Mouse (Mus musculus) kidney, adult 2 months (tissue): ENCODE data around the gene Plcb1. TPM values are rescaled to one million over a fixed set of nuclear protein-coding genes. Genes with fewer than 3 reads are reported as not detected.

Experiments
- DNase-seq: peaks from one replicate; pipeline ENCODE4 v3.0.0; 2021
- H3K27ac ChIP-seq: fragments of 200-500 bp; 2 replicates; pipeline ENCODE4 v1.5.1; 2012; ENCODE audit warnings: low read depth, low read length, control low read depth, inconsistent platforms; ENCODE audit not compliant: insufficient read depth
- H3K27me3 ChIP-seq: fragments of 200-500 bp; replicated peaks from 2 replicates; pipeline ENCODE4 v1.6.1; 2012; ENCODE audit warnings: mild to moderate bottlenecking, moderate library complexity, low read length, inconsistent platforms; ENCODE audit not compliant: control insufficient read depth, insufficient read depth
- H3K36me3 ChIP-seq: fragments of 200-500 bp; 2 replicates; pipeline ENCODE4 v1.6.1; 2012; ENCODE audit warnings: mild to moderate bottlenecking, moderate library complexity, low read length, inconsistent platforms; ENCODE audit not compliant: control insufficient read depth, insufficient read depth
- H3K4me1 ChIP-seq: fragments of 200-500 bp; 2 replicates; pipeline ENCODE4 v1.6.1; 2011; ENCODE audit warnings: low read length; ENCODE audit not compliant: control insufficient read depth, insufficient read depth
- H3K4me3 ChIP-seq: fragments of 200-500 bp; 2 replicates; pipeline ENCODE4 v1.5.1; 2011; ENCODE audit warnings: mild to moderate bottlenecking, low read depth, low read length, control low read depth; ENCODE audit not compliant: insufficient read depth
- CTCF ChIP-seq: fragments of 200-500 bp; conservative IDR thresholded peaks from 2 replicates; pipeline ENCODE4 v1.5.1; 2011; ENCODE audit warnings: low read depth, mild to moderate bottlenecking, control low read depth, low read length, moderate library complexity, mixed read lengths; ENCODE audit not compliant: insufficient read depth, insufficient read length
- POLR2A ChIP-seq: fragments of 200-500 bp; IDR thresholded peaks from one replicate; pipeline ENCODE4 v1.6.1; 2011; ENCODE audit warnings: low read depth, low read length, control low read depth
- WGBS: fragments of 180-500 bp; shearing (Covaris S2); methylation state at CpG from one replicate; pipeline ENCODE4 v1.1.7; 2018; 5-methylcytosine and 5-hydroxymethylcytosine counted together
- polyA plus RNA-seq: library from polyadenylated mRNA; depleted of rRNA; stranded (reverse); fragments of >200 nt; gene quantifications from 2 replicates; pipeline ENCODE4 v1.2.3, GENCODE M21; 2012

The Plcb1 gene
- polyA plus RNA-seq, 1 experiment = 5.0 TPM

GRCm38 (mm10) chr2:134929452-134929851 lies 143.6 kb downstream of the Plcb1 start:
- Histone ChIP-seq H3K36me3 (no peaks in the 10 kb centered on the region), H3K27me3 (no peaks in the 10 kb centered on the region), H3K27ac (0 out of 2 replicates have a peak overlapping the region, but pooled peaks have one; percentile 33), H3K4me3 (no peak overlapping the region), H3K4me1 (peaks cover 22% of the 10 kb centered on the region)
- DNase-seq = peak; percentile 65
- TF ChIP-seq CTCF (no peak), POLR2A (no peak)

GRCm38 (mm10) chr2:134930961-134931360 lies 145.1 kb downstream of the Plcb1 start:
- Histone ChIP-seq H3K27me3 (no peaks in the 10 kb centered on the region), H3K4me3 (0 out of 2 replicates have a peak overlapping the region, but pooled peaks have one; percentile 16), H3K4me1 (peaks cover 20% of the 10 kb centered on the region), H3K36me3 (no peaks in the 10 kb centered on the region), H3K27ac (peak overlapping the region; percentile 97)
- TF ChIP-seq POLR2A (no peak), CTCF (no peak)
- 43% methylated on average over 4 of the region's 4 CpGs for WGBS
- DNase-seq = peak; percentile 81

- TF ChIP-seq POLR2A = no peak
- no peak for TF ChIP-seq CTCF
- Histone ChIP-seq H3K4me1 (peaks cover 13% of the 10 kb centered on the region), H3K4me3 (no peak overlapping the region), H3K36me3 (no peaks in the 10 kb centered on the region), H3K27ac (peak overlapping the region; percentile 97), H3K27me3 (no peaks in the 10 kb centered on the region)
- DNase-seq = peak; percentile 93
- 36% methylated on average over 5 of the region's 5 CpGs for WGBS
These were observed 146.0 kb downstream of the Plcb1 start for GRCm38 (mm10) chr2:134931756-134932421.

GRCm38 (mm10) chr2:134935469-134935868 lies 149.6 kb downstream of the Plcb1 start:
- no peak overlapping the region for H3K4me3 ChIP-seq
- no peaks in the 10 kb centered on the region for H3K27me3 ChIP-seq
- DNase-seq = no peak
- H3K27ac ChIP-seq = no peak overlapping the region
- 96% methylated on average over 2 of the region's 2 CpGs for WGBS
- no peaks in the 10 kb centered on the region for H3K36me3 ChIP-seq
- H3K4me1 ChIP-seq = peaks cover 8% of the 10 kb centered on the region; the same call in 1 of the 2 replicates
- TF ChIP-seq CTCF (no peak), POLR2A (no peak)

- no peaks in the 10 kb centered on the region for H3K27me3 ChIP-seq
- no peak for DNase-seq
- no peak for TF ChIP-seq CTCF
- TF ChIP-seq POLR2A = no peak
- H3K4me3 ChIP-seq = no peak overlapping the region
- no peaks in the 10 kb centered on the region for H3K36me3 ChIP-seq
- H3K4me1 ChIP-seq = peaks cover 8% of the 10 kb centered on the region; the same call in 1 of the 2 replicates
- WGBS = 82% methylated on average over 6 of the region's 6 CpGs
- no peak overlapping the region for H3K27ac ChIP-seq
These were observed 150.2 kb downstream of the Plcb1 start for GRCm38 (mm10) chr2:134935970-134936649.

GRCm38 (mm10) chr2:134937666-134938065 lies 151.8 kb downstream of the Plcb1 start:
- WGBS = 67% methylated on average over 1 of the region's 1 CpGs
- peaks cover 10% of the 10 kb centered on the region; the same call in 1 of the 2 replicates for H3K4me1 ChIP-seq
- DNase-seq = no peak
- no peak overlapping the region for H3K4me3 ChIP-seq
- TF ChIP-seq POLR2A (no peak), CTCF (no peak)
- H3K27me3 ChIP-seq = no peaks in the 10 kb centered on the region
- no peaks in the 10 kb centered on the region for H3K36me3 ChIP-seq
- no peak overlapping the region for H3K27ac ChIP-seq

- peak; percentile 46 for DNase-seq
- H3K4me1 ChIP-seq = peaks cover 10% of the 10 kb centered on the region; the same call in 1 of the 2 replicates
- no peaks in the 10 kb centered on the region for H3K27me3 ChIP-seq
- H3K4me3 ChIP-seq = no peak overlapping the region
- no peaks in the 10 kb centered on the region for H3K36me3 ChIP-seq
- TF ChIP-seq CTCF (no peak), POLR2A (no peak)
- 46% methylated on average over 4 of the region's 4 CpGs for WGBS
- H3K27ac ChIP-seq = no peak overlapping the region
These were observed 156.2 kb downstream of the Plcb1 start for GRCm38 (mm10) chr2:134942039-134942438.

- peaks cover 8% of the 10 kb centered on the region; the same call in 1 of the 2 replicates for H3K4me1 ChIP-seq
- no peaks in the 10 kb centered on the region for H3K36me3 ChIP-seq
- TF ChIP-seq POLR2A = no peak
- TF ChIP-seq CTCF = no peak
- no peaks in the 10 kb centered on the region for H3K27me3 ChIP-seq
- H3K4me3 ChIP-seq = no peak overlapping the region
- no peak overlapping the region for H3K27ac ChIP-seq
- WGBS = 38% methylated on average over 2 of the region's 2 CpGs
- no peak for DNase-seq
These were observed 157.1 kb downstream of the Plcb1 start for GRCm38 (mm10) chr2:134942919-134943318.
